Mouse (Mus musculus) NIH3T3 (cell line): ENCODE measurements around the gene Slco2b1.
"Not testable (repeated sequence)": the region's sequence is repeated elsewhere in the genome, so short reads cannot be mapped to it uniquely, and the experiment has no call there.

Source experiments
- DNase-seq: peaks from one replicate; pipeline ENCODE4 v3.0.0-alpha.2; 2012; ENCODE audit warnings: low read depth

Gene Slco2b1

GRCm38 (mm10) chr7:99711166-99711565, at the start of gene Slco2b1:
Gene Slco2b1, minus strand, starts transcription at chr7:99711340.
- no peak for DNase-seq

GRCm38 (mm10) chr7:99739276-99739675, 28.1 kb upstream of the Slco2b1 start:
- no peak for DNase-seq

DNA sequence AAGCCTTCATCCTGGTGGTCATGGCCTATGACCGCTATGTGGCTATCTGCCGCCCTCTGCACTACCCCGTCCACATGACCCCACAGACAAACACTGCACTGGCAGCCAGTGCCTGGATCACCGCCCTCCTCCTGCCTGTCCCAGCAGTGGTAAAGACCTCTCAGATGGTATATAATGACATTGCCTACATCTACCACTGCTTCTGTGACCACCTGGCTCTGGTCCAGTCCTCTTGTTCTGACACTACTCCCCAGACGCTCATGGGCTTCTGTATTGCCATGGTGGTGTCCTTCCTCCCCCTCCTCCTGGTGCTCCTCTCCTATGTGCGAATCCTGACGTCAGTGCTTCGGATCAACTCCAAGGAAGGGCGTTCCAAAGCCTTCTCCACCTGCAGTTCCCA, 24.4 kb upstream of the Slco2b1 start:
- DNase-seq = not testable (repeated sequence)

DNA sequence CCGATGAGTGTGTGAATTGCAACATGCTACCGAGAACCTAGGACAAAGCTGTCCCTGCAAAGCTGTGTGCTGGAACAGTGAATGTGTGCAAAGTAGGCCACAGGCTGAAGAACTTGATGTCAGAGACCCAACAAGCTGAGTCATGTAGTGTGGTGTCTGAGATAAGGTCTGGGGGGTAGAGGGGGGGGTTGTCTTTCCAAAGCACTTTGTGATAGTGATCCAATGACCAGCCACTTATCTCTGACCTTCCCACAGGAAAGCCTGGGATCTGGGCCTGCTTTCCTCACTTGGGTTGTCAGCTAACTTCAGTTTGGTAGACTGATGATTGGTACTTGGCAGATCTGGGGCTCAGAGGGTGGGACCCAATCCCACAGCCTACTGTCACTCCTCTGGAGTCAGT, 23.5 kb upstream of the Slco2b1 start:
- DNase-seq = no peak

DNA sequence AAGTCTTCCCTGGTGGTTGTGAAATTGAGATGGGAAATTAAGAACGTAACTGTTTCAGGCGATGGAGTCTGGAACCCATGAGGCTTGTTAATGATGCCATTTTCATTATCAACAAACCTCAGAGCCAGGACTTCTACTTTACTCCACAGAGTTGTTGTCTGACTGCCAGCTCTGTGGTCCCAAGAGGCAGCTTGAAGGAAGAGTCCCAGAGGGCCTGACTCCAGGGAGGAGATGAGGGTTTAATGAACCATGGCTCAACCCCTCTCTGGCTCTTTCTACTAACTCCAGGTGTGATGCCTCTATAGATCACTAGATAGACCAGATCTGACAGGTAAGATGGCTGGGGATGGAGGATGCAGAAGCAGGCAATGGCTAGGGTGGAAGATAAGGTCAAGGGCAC, 18.8 kb upstream of the Slco2b1 start, which contains the start of gene Olfr520:
Olfr520 (plus strand) TSS at position 301 of the 400 bp plus-strand sequence.
- DNase-seq = no peak

DNA sequence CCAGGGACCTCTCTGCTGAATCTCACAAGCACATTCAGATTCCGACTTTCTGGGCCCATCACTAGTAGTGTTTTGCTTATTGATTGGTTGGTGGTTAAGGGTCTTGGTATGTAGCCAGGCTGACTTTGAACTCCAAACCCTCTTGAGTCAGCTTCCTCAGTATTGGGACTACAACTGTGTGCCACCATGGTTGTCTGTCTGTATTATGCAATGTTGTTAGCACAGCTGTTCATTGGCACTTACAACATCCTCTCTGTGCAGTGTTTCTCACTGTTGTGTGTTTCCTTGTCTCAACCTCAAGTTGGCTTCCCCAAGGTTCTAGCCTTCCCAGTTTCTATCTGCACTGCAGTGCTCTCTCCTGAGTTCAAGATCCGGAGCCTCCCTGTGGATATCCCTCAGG, 5.4 kb upstream of the Slco2b1 start:
- DNase-seq = no peak

- DNase-seq = no peak
Observed at GRCm38 (mm10) chr7:99712431-99712830, 1.3 kb upstream of the Slco2b1 start.

- DNase-seq = peak; percentile 52
Observed at GRCm38 (mm10) chr7:99710476-99710875, 664 bp downstream of the Slco2b1 start.

GRCm38 (mm10) chr7:99709992-99710391, 1.1 kb downstream of the Slco2b1 start:
- no peak for DNase-seq

DNA sequence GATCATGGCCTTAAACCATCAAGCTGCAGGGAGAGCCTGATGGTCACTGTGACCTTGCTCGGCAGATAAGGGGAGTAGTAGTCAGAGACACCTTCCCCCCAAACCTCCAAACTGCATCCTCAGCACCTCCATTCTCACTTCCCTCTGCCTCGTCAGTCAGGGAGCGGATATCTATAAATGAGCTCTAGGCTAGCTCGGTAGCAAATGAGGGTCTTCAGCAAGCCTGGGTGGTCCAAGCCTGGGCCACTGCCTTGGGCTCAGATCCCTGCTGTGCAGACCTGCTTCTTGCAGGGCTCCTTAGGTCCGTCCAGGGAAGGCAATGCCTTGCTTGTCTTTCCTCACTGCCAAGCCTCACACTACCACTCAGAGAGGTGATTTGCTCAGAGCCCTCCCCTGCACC, 2.4 kb downstream of the Slco2b1 start:
- no peak for DNase-seq

GRCm38 (mm10) chr7:99708301-99708721, 2.8 kb downstream of the Slco2b1 start:
- DNase-seq = peak; percentile 34

DNA sequence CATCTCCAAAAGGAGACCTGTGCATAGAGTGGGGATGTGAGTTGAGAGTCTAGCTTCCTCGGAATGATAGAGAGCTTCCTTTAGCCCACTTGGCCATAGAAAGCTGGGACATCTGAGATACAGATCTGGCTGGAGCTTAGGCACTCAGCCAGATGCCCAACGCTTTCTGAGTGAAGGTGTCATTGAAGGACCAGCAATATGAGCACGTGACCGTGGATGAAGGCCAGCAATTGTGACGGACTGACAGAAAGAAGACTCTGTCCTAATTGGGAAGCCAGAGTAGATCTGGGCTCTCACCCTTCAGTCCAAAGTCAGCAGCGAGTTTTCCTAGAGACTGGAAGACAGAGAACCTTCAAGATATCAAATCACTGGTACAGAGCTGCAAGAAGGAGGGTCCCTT, 3.5 kb downstream of the Slco2b1 start:
- no peak for DNase-seq

DNA sequence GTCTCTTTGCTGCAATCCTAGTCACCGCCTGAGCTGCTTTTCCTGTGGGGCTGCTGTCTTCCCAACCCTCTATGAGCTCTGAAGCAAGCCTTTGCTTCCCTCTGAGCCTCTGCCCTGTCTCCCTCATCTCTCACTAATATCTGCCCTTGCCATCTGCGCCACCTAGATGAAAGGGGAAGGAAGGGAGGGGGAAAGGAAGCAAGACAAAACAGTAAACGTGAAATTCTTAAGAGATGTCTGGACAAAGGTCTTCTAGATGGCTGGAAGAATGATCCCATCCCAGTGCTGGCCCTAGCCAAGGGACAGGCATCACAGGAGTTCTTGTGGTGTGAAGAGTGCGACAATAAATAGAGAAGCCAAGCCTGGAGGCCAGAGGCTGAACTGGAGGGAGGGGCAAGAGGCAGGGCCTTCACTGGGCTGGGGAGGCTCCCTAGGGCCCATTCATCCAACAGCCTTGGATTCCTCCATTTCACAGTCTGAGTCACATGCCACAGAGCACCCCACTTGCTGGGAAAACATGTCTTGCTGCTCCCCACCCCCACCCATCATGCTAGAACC, 4.0 kb downstream of the Slco2b1 start:
- DNase-seq = peak; percentile 12

- peak; percentile 7 for DNase-seq
Observed at GRCm38 (mm10) chr7:99706341-99707037, 4.7 kb downstream of the Slco2b1 start.

DNA sequence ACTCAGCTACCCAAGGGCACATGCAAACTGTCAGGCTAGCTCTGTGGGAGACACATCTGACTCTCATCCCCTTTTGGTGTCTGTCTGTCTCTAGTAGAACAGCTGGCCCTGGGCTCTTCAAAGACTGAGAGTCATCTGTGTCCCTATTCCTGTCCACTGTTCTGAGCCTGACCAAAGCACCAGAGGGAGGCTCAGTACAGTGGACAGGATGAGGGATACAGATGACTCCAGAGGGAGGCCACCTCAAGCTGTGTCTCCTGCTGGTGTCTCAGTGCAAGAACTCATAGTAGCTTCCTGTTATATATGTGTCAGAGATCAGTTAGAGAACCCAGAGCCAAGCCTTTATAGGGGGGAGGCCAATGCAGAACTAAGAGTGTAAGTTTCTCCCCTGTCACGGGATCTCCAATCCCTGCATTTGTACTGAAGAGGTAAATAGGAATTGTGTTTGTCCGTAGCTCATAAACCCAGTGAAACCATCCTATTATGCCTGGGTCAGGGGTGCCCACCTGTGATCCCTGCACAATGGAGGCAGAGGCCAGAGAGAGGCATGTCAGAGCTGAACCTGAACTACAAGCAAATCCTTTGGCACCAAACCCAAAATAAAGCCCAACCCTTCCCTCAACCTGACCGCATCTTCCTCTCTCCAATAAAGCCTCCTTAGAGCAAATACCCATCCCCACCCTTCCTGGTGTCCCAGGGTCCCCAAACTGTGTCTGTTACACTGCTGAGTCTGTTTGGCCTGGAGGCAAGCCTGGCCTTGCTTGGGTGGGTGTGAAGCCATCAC, 6.2 kb downstream of the Slco2b1 start:
- DNase-seq = no peak

GRCm38 (mm10) chr7:99702201-99702600, 8.9 kb downstream of the Slco2b1 start:
- DNase-seq = no peak

DNA sequence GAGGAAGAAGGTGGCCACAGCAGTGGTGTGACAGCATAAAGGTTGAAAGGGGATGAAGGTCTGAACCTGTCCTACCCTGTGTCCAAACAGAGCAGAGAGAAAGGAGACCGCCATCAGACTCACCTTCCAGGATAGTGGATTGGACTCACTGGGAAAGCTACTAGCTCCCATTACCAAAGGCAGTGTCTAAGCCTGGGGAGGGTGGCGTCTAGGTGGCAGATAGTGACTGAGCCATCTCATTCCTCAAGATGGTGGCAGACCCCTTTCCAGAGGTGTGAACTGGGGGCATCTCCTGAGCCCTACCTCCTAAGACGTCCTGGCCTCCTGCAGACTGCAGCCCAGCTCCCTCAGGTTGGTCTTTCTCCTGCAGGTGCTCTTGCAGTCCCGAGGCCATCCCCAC, 10.5 kb downstream of the Slco2b1 start:
- no peak for DNase-seq

DNA sequence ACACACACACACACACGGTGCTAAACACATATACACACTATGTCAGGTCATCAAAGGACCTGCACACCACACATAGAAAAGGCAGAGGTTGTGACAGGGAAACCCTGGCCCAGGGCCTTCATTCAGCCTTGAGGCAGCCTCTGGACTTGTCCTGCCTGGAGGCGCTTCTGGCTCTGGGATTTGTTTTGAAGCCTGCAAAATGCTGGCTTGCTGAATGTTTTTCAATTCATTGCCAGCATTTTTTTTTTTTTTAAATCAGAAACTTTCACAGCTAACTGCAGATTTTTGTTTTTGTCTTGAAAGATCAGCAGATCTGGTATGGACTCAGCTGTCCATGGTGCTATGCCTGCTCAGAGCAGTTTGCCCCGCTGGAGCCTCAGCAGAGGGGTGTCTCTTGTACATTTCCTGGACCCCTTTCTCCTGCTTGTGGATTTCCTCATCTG, 11.4 kb downstream of the Slco2b1 start:
- peak; percentile 52 for DNase-seq

- no peak for DNase-seq
Observed at GRCm38 (mm10) chr7:99699106-99699505, 12.0 kb downstream of the Slco2b1 start.

GRCm38 (mm10) chr7:99698576-99698975, 12.6 kb downstream of the Slco2b1 start:
- no peak for DNase-seq

GRCm38 (mm10) chr7:99695471-99696057, 15.6 kb downstream of the Slco2b1 start:
- no peak for DNase-seq

- not testable (repeated sequence) for DNase-seq
Observed at GRCm38 (mm10) chr7:99694424-99694823, 16.7 kb downstream of the Slco2b1 start.

GRCm38 (mm10) chr7:99693976-99694375, 17.2 kb downstream of the Slco2b1 start:
- DNase-seq = no peak
